Mouse (Mus musculus) liver, postnatal 0 days (tissue): ENCODE data around the gene Wt1.

Experiments
- CTCF ChIP-seq: sonication (generic); IDR thresholded peaks from 2 replicates; pipeline ENCODE4 v1.5.1; 2016; ENCODE audit warnings: antibody characterized with exemption, low read depth
- EP300 ChIP-seq: IDR thresholded peaks from 2 replicates; pipeline ENCODE4 v1.6.1; 2016; ENCODE audit warnings: antibody characterized with exemption, low read depth, mild to moderate bottlenecking

DNA sequence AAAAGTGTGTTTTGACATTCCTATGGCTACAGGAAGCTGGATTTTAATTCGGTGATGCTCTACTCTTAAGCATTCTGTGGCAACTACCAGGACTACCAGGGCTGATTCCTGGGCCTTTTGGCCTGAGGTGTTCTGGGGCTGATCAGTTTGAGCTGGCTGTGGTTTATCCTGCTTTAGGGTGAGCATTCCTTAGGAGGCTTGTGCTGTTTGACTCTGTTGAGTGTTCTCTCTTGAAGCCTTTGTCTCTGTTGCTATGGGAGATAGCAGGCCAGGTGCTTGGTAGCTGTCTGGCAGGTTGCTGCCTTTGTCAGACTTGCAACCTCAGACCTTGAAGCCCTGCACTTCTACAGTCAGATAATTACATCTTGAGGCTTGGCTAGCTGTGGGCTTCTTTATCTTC lies 26.7 kb downstream of the Wt1 start:
- TF ChIP-seq CTCF (no peak), EP300 (no peak)
